Mouse (Mus musculus): ENCODE results near the gene Asf1b.
"Not testable (repeated sequence)": the region's sequence is repeated elsewhere in the genome, so short reads cannot be mapped to it uniquely, and the experiment has no call there.

Gene Asf1b

GRCm38 (mm10) chr8:83996567-83997505 is 41.5 kb downstream of the Asf1b start:
- DNase-seq (ENCODE audit: low spot score), result peak; percentile 80

- DNase-seq (ENCODE audit: low spot score), result no peak
Measured at GRCm38 (mm10) chr8:83997511-83998141, 42.3 kb downstream of the Asf1b start, which contains the start of gene Samd1. TSS of gene Samd1 (plus strand) at chr8:83997672.

GRCm38 (mm10) chr8:83998231-83999056 is 43.1 kb downstream of the Asf1b start:
- DNase-seq (ENCODE audit: low spot score), result no peak

- DNase-seq (ENCODE audit: low spot score), result no peak
Measured at GRCm38 (mm10) chr8:83999057-83999705, 43.9 kb downstream of the Asf1b start.

GRCm38 (mm10) chr8:83999825-84000224 is 44.5 kb downstream of the Asf1b start:
- DNase-seq (ENCODE audit: low spot score), result no peak

- DNase-seq (ENCODE audit: low spot score), result no peak
Measured at GRCm38 (mm10) chr8:84001281-84002000, 46.1 kb downstream of the Asf1b start, which contains the start of gene 1700067K01Rik. TSS of gene 1700067K01Rik (plus strand) at chr8:84001502.

- DNase-seq (ENCODE audit: low spot score), result no peak
Measured at GRCm38 (mm10) chr8:84002957-84003611, 47.8 kb downstream of the Asf1b start.

- no peak for DNase-seq (ENCODE audit: low spot score)
Measured at GRCm38 (mm10) chr8:84003612-84004246, 48.4 kb downstream of the Asf1b start.

- DNase-seq (ENCODE audit: low spot score), result peak; percentile 95
Measured at GRCm38 (mm10) chr8:84004533-84005201, 49.4 kb downstream of the Asf1b start.

GRCm38 (mm10) chr8:84005502-84005901 is 50.2 kb downstream of the Asf1b start:
- not testable (repeated sequence) for DNase-seq (ENCODE audit: low spot score)

GRCm38 (mm10) chr8:84008362-84008761 is 53.1 kb downstream of the Asf1b start:
- DNase-seq (ENCODE audit: low spot score), result no peak

GRCm38 (mm10) chr8:84009876-84010275 is 54.6 kb downstream of the Asf1b start:
- DNase-seq (ENCODE audit: low spot score), result peak; percentile 86

- peak; percentile 65 for DNase-seq (ENCODE audit: low spot score)
Measured at GRCm38 (mm10) chr8:84010625-84011611, 55.6 kb downstream of the Asf1b start.

GRCm38 (mm10) chr8:84011705-84012498 is 56.6 kb downstream of the Asf1b start, which contains the start of gene 2210011C24Rik:
TSS of gene 2210011C24Rik (minus strand) at chr8:84012171.
- no peak for DNase-seq (ENCODE audit: low spot score)

- DNase-seq (ENCODE audit: low spot score), result no peak
Measured at GRCm38 (mm10) chr8:84012499-84013165, 57.3 kb downstream of the Asf1b start.

GRCm38 (mm10) chr8:84015833-84016232 is 60.5 kb downstream of the Asf1b start:
- no peak for DNase-seq (ENCODE audit: low spot score)

- DNase-seq (ENCODE audit: low spot score), result no peak
Measured at GRCm38 (mm10) chr8:84019738-84020137, 64.4 kb downstream of the Asf1b start.

Data from layer of hippocampus, adult 11-12 months (tissue).